Mouse (Mus musculus) G1E (cell line): ENCODE data around the gene Cldn19.

Experiments used
- CTCF ChIP-seq: IDR thresholded peaks from 2 replicates; pipeline ENCODE4 v1.5.1; 2012; ENCODE audit warnings: low read depth, low read length, inconsistent platforms, mixed read lengths
- GATA1 ChIP-seq: IDR thresholded peaks from 2 replicates; pipeline ENCODE4 v1.6.1; 2012; ENCODE audit warnings: borderline replicate concordance, low read length, inconsistent platforms, mixed read lengths
- TAL1 ChIP-seq: conservative IDR thresholded peaks from 2 replicates; pipeline ENCODE4 v1.6.1; 2012; ENCODE audit warnings: low read depth, low read length, inconsistent platforms, mixed read lengths

GRCm38 (mm10) chr4:119284861-119285260 lies 29.6 kb downstream of the Cldn19 start:
- TF ChIP-seq CTCF (no peak), GATA1 (no peak), TAL1 (no peak)
